Mouse (Mus musculus): ENCODE results near the gene Scn10a. TPM values are rescaled to one million over a fixed set of nuclear protein-coding genes. Genes with fewer than 3 reads are reported as not detected.

Scn10a gene
- 1 to 10 TPM in 1 of 2 experiments, under 1 TPM in 1; 0.17 to 1.3 TPM for polyA plus RNA-seq (2017; shearing (Covaris generic))

GRCm38 (mm10) chr9:119719222-119719621 lies at the start of gene Scn10a:
Gene Scn10a, minus strand, starts transcription at chr9:119719322.

DNA sequence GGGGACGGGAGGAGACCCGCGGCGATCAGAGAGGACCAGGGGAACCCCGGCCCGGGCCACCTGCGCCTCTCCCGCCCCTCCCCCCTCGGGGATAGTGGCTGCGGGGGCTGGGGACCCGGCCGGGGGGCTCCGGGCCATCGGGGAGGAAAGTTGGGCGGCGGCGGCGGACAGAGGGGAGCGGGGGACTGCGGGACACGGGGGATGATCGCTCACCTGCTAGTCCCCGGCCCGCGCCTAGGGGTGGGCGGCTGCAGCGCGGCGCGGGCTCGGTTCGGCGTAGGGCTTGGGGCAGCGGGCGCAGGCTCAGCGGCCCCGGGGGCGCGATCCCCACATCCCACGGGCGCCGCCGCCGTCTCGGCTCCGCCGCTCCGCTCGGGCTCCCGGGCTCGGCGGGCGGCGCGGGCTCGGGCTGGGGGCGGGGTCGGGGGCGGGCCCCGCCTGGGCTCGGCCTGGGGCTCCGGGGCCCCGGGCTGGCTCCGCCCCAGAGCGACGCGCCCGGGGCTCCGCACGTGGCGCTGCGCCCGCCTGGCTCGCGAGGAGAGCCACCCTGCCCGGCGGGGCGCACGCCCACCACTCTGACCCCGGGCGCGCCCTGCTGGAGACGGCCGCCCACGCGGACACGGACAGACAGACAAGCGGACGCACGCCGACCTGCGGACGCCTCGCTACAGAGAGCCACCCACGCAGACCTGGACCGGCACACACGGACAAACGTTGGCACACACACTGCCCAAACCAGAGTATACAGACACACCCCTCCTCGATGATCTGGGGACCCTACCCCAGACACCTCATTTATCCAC lies 140.3 kb downstream of the Scn10a start, which contains the start of gene Scn5a:
Gene Scn5a, minus strand, starts transcription at position 381 of the 803 bp plus-strand sequence.

Other genes starting within 250 kb of the Scn10a start
- under 1 TPM in 1 of 2 experiments, not detected in 1; 0.86 TPM for gene Scn5a, start 140.3 kb downstream of the Scn10a start, polyA plus RNA-seq (2017; shearing (Covaris generic))
- gene Scn11a, start 106.1 kb upstream of the Scn10a start, polyA plus RNA-seq (2017; shearing (Covaris generic)): under 1 TPM; 0.73 to 0.93 TPM
- gene Wdr48, start 175.6 kb upstream of the Scn10a start, polyA plus RNA-seq (2017; shearing (Covaris generic)): 10 to 100 TPM; 58.4 to 60.2 TPM
- 10 to 100 TPM; 10.5 to 12.7 TPM for gene Gorasp1, start 218.2 kb upstream of the Scn10a start, polyA plus RNA-seq (2017; shearing (Covaris generic))
- gene Ttc21a, start 218.3 kb upstream of the Scn10a start, polyA plus RNA-seq (2017; shearing (Covaris generic)): under 1 TPM in 1 of 2 experiments, not detected in 1; 0.13 TPM